Mouse (Mus musculus): ENCODE measurements at regions not wholly inside any gene's neighbourhood (a gene's known extent, or its start where the extent isn't known, plus 50 kb on each side); places are given as distances from the start of the nearest gene placed in this dataset.
"Not testable (repeated sequence)": the region's sequence is repeated elsewhere in the genome, so short reads cannot be mapped to it uniquely, and the experiment has no call there.

DNA sequence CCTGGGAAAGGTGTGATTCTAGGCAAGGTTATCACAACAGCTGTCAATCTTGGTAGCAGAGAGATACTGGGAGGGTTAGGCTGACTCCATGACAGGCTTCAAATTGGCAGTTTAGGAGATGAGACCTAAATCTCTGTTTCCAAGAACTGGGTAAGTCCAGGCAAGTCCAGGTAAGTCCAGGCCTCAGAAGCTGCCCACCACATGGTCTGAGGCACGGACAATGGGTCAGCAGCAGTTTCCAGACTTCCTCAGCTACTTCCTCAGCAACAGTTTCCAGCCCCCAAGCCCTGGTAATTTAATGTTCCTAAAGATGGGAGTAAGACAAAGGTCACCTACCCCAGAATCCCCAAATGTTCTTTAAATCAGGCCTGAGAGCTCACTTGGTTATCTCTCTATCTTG, 157.1 kb downstream of the Enc1 start:
- H3K27ac ChIP-seq: peak overlapping the region; percentile 79
- DNase-seq (ENCODE audit: low spot score in 2 of 2): no peak
- TF ChIP-seq CTCF (conservative IDR thresholded peaks at IDR 0.05): no peak
- no peak overlapping the region for H3K4me3 ChIP-seq

GRCm38 (mm10) chr13:97396899-97397640, 156.2 kb downstream of the Enc1 start:
- Histone ChIP-seq H3K4me3 (no peak overlapping the region), H3K27ac (peak overlapping the region; percentile 79)
- no peak for DNase-seq (ENCODE audit: low spot score in 2 of 2)
- no peak for TF ChIP-seq CTCF (conservative IDR thresholded peaks at IDR 0.05)

DNA sequence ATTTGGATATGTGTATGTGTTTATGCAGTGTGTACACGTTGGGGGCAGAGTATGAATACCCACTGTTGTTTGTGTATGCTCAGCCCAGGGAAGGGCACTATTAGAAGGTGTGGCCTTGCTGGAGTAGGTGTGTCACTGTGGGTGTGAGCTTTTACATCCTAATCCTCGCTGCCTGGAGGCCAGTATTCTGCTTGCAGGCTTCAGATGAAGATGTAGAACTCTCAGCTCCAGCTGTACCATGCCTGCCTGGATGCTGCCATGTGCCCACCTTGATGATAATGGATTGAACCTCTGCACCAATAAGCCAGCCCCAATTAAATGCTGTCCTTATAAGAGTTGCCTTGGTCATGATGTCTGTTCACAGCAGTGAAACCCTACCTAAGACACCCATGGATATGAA, 155.4 kb downstream of the Enc1 start:
- DNase-seq (ENCODE audit: low spot score in 2 of 2); H3K4me3 ChIP-seq: not testable (repeated sequence)
- H3K27ac ChIP-seq: peak overlapping the region; percentile 79

DNA sequence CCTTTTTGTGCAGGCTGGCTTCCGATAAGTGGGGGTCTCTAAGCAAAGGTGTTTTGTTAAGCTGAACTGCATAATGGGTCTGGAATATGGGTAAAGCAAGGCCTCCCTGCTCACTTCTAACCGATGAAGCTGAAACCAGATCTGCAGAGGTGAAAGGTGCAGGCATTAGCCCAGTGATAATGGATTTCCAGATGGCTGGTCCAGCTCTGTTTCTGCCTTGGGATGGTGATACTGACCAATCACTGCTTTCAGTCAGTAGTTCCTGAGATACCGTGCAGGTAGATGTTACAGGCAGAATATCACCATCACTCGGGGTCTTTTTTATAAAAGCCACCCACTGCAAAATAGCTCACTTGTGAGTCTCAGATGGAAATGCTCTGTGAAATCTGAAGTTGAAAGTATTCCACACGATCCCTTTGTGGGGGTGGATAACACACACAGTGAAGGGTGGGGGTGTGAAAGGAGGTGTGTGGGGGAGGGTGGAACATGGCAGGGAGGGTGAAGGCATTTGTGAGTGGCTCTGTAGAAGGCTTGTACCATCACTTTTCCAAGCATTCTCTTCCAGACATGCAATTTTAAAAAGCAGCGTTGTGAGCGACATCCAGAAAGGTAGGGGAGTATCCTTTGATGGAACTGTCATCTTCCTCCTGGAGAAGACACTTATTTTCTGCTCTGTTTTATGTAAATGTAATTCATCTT, 154.0 kb downstream of the Enc1 start:
- Histone ChIP-seq H3K27ac (peak overlapping the region; percentile 71), H3K4me3 (no peak overlapping the region)
- DNase-seq (ENCODE audit: low spot score in 2 of 2): no peak
- TF ChIP-seq CTCF (conservative IDR thresholded peaks at IDR 0.05): no peak

- Histone ChIP-seq H3K27ac (peak overlapping the region; percentile 71), H3K4me3 (no peak overlapping the region)
- TF ChIP-seq CTCF (conservative IDR thresholded peaks at IDR 0.05): no peak
- no peak for DNase-seq (ENCODE audit: low spot score in 2 of 2)
Observed at GRCm38 (mm10) chr13:97394071-97394470, 153.2 kb downstream of the Enc1 start.

DNA sequence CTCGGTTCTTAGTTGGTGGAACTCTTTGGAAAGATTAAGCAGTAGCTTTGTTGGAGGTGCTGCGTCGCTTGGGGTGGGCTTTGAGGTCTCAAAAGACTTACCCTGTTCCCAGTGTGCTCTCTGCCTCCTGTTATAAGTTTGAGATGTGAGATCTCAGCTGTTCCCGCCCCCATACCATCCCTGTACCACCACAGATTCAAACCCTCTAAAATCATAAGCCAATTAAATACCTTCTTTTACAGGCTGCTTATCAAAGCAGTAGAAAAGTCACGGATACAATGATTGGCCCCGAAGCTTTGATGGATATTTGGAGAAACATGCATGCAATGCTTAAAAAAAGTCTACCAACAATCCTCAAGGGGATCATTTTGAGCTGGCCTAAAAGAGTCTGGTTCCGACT, 152.6 kb downstream of the Enc1 start:
- no peak overlapping the region for H3K4me3 ChIP-seq
- TF ChIP-seq CTCF (conservative IDR thresholded peaks at IDR 0.05): no peak
- peak in 1 of 2 experiments; percentile 37 for DNase-seq (ENCODE audit: low spot score in 2 of 2)
- H3K27ac ChIP-seq: peak overlapping the region; percentile 71; the same call in 1 of the 2 replicates

GRCm38 (mm10) chr13:97390449-97390930, 149.6 kb downstream of the Enc1 start:
- peak; percentile 57 to 79 for DNase-seq (ENCODE audit: low spot score in 2 of 2)
- Histone ChIP-seq H3K4me3 (peak overlapping the region; percentile 26), H3K27ac (peak overlapping the region; percentile 85)
- no peak for TF ChIP-seq CTCF (conservative IDR thresholded peaks at IDR 0.05)

GRCm38 (mm10) chr13:97388851-97389479, 148.1 kb downstream of the Enc1 start:
- no peak for TF ChIP-seq CTCF (conservative IDR thresholded peaks at IDR 0.05)
- no peak for DNase-seq (ENCODE audit: low spot score in 2 of 2)
- Histone ChIP-seq H3K27ac (peak overlapping the region; percentile 68), H3K4me3 (no peak overlapping the region)

DNA sequence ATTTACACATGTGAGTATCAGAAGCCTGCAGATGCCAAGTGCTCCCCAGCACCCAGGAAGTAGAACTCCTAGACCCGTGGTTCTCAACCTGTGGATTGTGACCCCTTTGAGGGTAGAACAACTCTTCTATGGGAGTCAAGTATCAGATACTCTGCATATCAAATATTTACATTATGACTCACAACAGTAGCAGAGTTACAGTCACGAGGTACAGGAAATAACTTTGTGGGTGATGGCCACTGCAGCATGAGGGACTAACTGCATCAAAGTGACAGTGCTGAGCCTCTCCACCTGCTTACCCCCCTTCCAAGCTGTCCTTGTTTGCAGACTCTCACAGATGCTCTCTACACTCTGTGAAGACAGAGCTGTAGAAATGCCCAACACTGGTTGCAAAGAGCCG, 145.6 kb downstream of the Enc1 start:
- DNase-seq (ENCODE audit: low spot score in 2 of 2): no peak
- Histone ChIP-seq H3K27ac (peak overlapping the region; percentile 61; the same call in 1 of the 2 replicates), H3K4me3 (no peak overlapping the region)
- no peak for TF ChIP-seq CTCF (conservative IDR thresholded peaks at IDR 0.05)

DNA sequence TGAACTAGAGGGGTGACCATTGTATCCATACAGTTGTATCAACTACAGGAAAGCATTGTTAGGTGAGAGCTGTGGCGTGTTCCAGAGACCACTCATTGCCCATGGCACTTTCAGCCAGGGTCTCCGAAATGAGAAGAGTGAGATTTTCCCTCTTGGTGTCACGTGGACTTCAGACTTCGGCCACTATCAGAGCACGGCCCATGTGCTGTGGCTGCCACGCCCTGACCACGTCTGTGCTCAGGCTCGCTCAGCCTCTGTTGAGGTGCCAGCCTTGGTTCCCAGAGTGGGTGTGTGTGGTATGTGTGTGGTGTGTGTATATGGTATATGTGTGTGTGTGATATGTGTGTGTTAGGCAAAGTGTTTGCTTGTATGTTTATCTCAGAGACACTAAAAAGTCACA, 144.6 kb downstream of the Enc1 start:
- no peak overlapping the region for H3K4me3 ChIP-seq

DNA sequence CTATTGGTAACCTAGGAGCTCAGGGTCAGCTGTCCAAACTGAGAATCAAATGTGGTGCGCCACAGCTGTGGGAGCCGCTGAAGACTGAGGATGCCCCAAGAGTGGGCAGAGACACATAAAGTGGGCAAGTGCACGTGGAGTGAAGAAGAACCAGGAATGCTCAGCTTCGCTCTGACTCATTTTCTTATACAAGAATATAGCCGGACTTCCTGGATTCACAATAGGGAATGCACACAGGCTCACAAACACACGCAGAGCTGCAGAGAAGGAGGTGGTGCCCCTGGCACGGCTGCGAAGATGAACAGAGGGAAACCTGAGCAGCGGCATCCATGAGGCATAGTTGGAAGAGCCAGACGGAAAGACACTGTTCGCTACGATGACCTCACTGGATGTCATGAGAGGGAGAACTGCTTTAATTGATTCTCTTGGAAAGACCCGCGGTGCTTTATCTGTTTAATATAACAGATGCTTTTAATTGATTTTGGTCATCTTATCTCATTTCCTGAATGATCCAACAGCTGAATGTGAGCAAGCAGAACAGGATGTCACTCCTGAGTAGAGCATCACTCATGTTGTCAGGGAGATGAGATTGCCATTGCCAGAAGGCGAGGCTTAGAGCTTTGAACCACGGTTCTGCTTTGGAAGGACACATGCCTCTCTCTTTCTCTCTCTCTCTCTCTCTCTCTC, 143.3 kb downstream of the Enc1 start:
- Histone ChIP-seq H3K27ac (peak overlapping the region; percentile 81), H3K4me3 (no peak overlapping the region)
- TF ChIP-seq CTCF (conservative IDR thresholded peaks at IDR 0.05): no peak
- DNase-seq (ENCODE audit: low spot score in 2 of 2): no peak

More for the DNA sequence above, 144.6 kb downstream of the Enc1 start:
- DNase-seq (ENCODE audit: low spot score in 2 of 2): no peak
- TF ChIP-seq CTCF (conservative IDR thresholded peaks at IDR 0.05): no peak
- H3K27ac ChIP-seq: no peak overlapping the region

DNA sequence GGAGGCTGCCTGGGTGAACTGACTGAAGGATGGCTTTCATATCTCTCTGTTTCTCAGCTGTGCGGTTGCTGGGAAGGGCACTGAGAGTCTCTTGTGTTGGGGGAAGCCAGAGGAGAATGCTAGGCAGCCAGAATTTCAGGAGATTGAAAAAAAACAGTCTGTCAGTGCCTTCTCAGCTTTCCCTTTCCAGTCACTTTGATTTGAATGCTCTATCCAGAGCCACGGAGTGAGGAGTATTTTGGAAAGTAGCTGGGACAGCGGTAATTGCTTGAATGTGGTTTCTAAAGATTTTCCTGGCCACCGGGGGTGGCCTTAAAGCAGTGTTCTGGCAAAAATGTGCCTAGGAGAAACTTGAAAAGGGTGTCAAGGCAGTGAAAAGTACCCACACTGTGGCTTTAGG, 142.4 kb downstream of the Enc1 start:
- DNase-seq (ENCODE audit: low spot score in 2 of 2): no peak

DNA sequence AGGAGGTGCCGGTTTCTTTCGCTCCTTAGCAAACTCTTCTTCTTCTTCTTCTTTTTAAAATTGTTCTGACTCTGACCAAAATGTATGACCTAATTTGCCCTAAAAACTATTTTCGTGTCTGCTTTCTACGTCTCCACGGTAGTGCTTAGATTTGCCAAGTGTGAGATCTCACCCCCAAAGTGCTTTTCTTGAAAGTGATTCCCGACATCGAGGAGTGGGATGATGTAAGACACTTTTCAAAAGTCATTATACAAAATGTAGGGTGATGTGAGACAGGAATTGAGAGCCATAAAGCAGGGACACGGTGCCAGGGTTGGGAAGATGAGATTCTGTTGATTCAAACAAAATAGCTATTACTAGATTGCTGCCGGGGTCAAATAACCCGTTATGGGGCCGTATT, 139.5 kb downstream of the Enc1 start:
- no peak overlapping the region for H3K4me3 ChIP-seq
- H3K27ac ChIP-seq: no peak overlapping the region
- no peak for DNase-seq (ENCODE audit: low spot score in 2 of 2)
- no peak for TF ChIP-seq CTCF (conservative IDR thresholded peaks at IDR 0.05)

More for the DNA sequence above, 142.4 kb downstream of the Enc1 start:
- Histone ChIP-seq H3K27ac (peak overlapping the region; percentile 81; the same call in 1 of the 2 replicates), H3K4me3 (no peak overlapping the region)
- TF ChIP-seq CTCF (conservative IDR thresholded peaks at IDR 0.05): no peak

Measured in layer of hippocampus, adult 2 months (tissue).